ENCODE assay signal across 8 mouse cellular contexts in the genomic region with DNA sequence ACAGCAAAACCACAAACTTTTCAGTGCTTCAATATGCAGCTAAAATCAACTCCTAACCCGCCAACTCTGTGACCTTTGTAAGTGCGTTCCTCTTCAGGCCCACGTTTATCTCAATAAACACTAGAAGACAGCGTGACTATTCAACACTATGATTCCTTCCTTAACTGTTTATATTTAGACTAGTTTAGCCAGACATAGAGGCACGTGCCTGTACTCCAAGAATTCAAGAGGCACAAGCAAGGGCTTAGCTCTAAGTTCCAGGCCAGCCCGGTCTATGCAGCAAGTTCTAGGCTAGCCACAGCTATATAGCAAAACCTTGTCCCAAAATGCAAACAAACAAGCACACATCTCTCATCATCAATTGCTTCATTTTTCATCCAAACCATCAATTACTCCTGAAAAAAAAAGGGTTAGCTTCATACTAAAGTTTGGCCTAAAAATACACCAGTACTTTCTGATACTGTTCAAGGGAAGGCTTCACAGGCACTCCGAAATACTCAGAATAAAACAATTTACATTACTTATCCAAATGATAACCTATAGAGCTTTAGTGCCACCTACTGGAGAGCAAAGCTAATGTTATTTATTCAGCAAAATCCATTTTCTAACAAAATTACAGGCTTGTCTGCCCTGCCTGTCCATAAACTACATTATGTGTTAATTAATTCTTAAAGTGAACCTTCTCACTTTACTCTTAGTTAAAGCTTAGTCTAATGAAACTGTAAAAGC. TPM values are rescaled to one million over a fixed set of nuclear protein-coding genes. Genes with fewer than 3 reads are reported as not detected.
A peak's percentile ranks its signal among the peaks of the same experiment; 100 is the strongest.
DNase-seq lines count a peak whose midpoint lies in the region; ATAC-seq and TF ChIP-seq lines count a peak whose summit lies in the region.

No protein-coding gene starts in this region.

- H3K9ac ChIP-seq in midbrain, embryonic 11.5 days (ENCODE audit: low read length), result no peak overlapping the region
- no peak overlapping the region for H3K9ac ChIP-seq in hindbrain, embryonic 16.5 days (ENCODE audit: low read depth, low read length)
- H3K9ac ChIP-seq in intestine, embryonic 15.5 days, result no peak overlapping the region

- H3K4me3 ChIP-seq in gastrocnemius, adult 2 months, result no peak overlapping the region
- H3K4me3 ChIP-seq in midbrain, embryonic 11.5 days (ENCODE audit: low read depth, low read length), result no peak overlapping the region
- H3K4me3 ChIP-seq in midbrain, embryonic 10.5 days, result no peak overlapping the region
- H3K4me3 ChIP-seq in hindbrain, embryonic 16.5 days (ENCODE audit: low read length), result no peak overlapping the region
- H3K4me3 ChIP-seq in intestine, embryonic 15.5 days (replicated peaks), result no peak overlapping the region

- no peak overlapping the region for H3K4me2 ChIP-seq in midbrain, embryonic 11.5 days
- H3K4me2 ChIP-seq in hindbrain, embryonic 16.5 days (ENCODE audit: low read length), result no peak overlapping the region
- no peak overlapping the region for H3K4me2 ChIP-seq in intestine, embryonic 15.5 days (replicated peaks)

- no peak for ATAC-seq in midbrain, embryonic 11.5 days (ENCODE audit: low FRiP score)
- ATAC-seq in hindbrain, embryonic 16.5 days, result 0 out of 2 replicates have a peak, but pooled peaks have one; percentile 37
- ATAC-seq in intestine, embryonic 15.5 days, result no peak

- 93% methylated on average over 7 of the region's 7 CpGs for WGBS in midbrain, embryonic 11.5 days
- 93% methylated on average over 7 of the region's 7 CpGs for WGBS in midbrain, embryonic 10.5 days
- 82% methylated on average over 7 of the region's 7 CpGs for WGBS in hindbrain, embryonic 16.5 days
- 52% methylated on average over 7 of the region's 7 CpGs for WGBS in intestine, embryonic 15.5 days

- H3K27me3 ChIP-seq in midbrain, embryonic 11.5 days (ENCODE audit: control insufficient read depth, insufficient read depth, low read length), result no peaks in the 10 kb centered on the region
- no peaks in the 10 kb centered on the region for H3K27me3 ChIP-seq in midbrain, embryonic 10.5 days (ENCODE audit: low read depth, poor library complexity, severe bottlenecking)
- no peaks in the 10 kb centered on the region for H3K27me3 ChIP-seq in hindbrain, embryonic 16.5 days (replicated peaks; ENCODE audit: control insufficient read depth, insufficient read depth, low read length)
- H3K27me3 ChIP-seq in intestine, embryonic 15.5 days (replicated peaks), result no peaks in the 10 kb centered on the region

- DNase-seq in gastrocnemius, adult 2 months, result no peak
- no peak for DNase-seq in gastrocnemius, postnatal 10 days
- peak; percentile 88 for DNase-seq in midbrain, embryonic 11.5 days (ENCODE audit: low spot score, missing footprints)
- no peak for DNase-seq in midbrain, embryonic 10.5 days (ENCODE audit: low spot score)
- DNase-seq in telencephalon, adult 2 months (ENCODE audit: low read depth, low spot score), result peak; percentile 48
- DNase-seq in kidney, adult 11 months, result no peak

- no peak overlapping the region for H3K27ac ChIP-seq in gastrocnemius, adult 2 months
- H3K27ac ChIP-seq in midbrain, embryonic 11.5 days (ENCODE audit: low read depth, low read length), result no peak overlapping the region
- no peak overlapping the region for H3K27ac ChIP-seq in midbrain, embryonic 10.5 days (replicated peaks)
- no peak overlapping the region for H3K27ac ChIP-seq in hindbrain, embryonic 16.5 days (ENCODE audit: low read depth, low read length)
- H3K27ac ChIP-seq in intestine, embryonic 15.5 days, result no peak overlapping the region

- intact Hi-C loops in gastrocnemius, adult 2 months (cut with DNase I), result no loop called here

- H3K36me3 ChIP-seq in midbrain, embryonic 11.5 days (ENCODE audit: control insufficient read depth, insufficient read depth, low read length), result peaks cover 3% of the 10 kb centered on the region
- H3K36me3 ChIP-seq in midbrain, embryonic 10.5 days, result peaks cover 71% of the 10 kb centered on the region
- peaks cover 8% of the 10 kb centered on the region; the same call in 1 of the 2 replicates for H3K36me3 ChIP-seq in hindbrain, embryonic 16.5 days (ENCODE audit: control insufficient read depth, insufficient read depth, low read length)
- H3K36me3 ChIP-seq in intestine, embryonic 15.5 days, result peaks cover 5% of the 10 kb centered on the region; the same call in 1 of the 2 replicates

- H3K4me1 ChIP-seq in midbrain, embryonic 11.5 days (ENCODE audit: control insufficient read depth, insufficient read depth, low read length), result no peaks in the 10 kb centered on the region
- H3K4me1 ChIP-seq in midbrain, embryonic 10.5 days, result no peaks in the 10 kb centered on the region
- no peaks in the 10 kb centered on the region for H3K4me1 ChIP-seq in hindbrain, embryonic 16.5 days (ENCODE audit: control insufficient read depth, insufficient read depth, low read depth, low read length)
- no peaks in the 10 kb centered on the region for H3K4me1 ChIP-seq in intestine, embryonic 15.5 days (replicated peaks)

- TF ChIP-seq CTCF in gastrocnemius, adult 2 months (IDR thresholded peaks at IDR 0.05), result peak; percentile 70

- no peaks in the 10 kb centered on the region for H3K9me3 ChIP-seq in midbrain, embryonic 11.5 days (ENCODE audit: control insufficient read depth, low read length)
- H3K9me3 ChIP-seq in midbrain, embryonic 10.5 days (replicated peaks), result no peaks in the 10 kb centered on the region
- no peaks in the 10 kb centered on the region for H3K9me3 ChIP-seq in hindbrain, embryonic 16.5 days (ENCODE audit: control insufficient read depth, low read length)
- H3K9me3 ChIP-seq in intestine, embryonic 15.5 days, result no peaks in the 10 kb centered on the region

RNA-seq across cellular contexts. Expression of a gene that starts 18.3 kb away (rescaled TPM):
- total RNA-seq in gastrocnemius, adult 2 months (2021), result 10 to 100 TPM; 13.8 to 17.2 TPM
- 10 to 100 TPM; 20.0 to 23.5 TPM for total RNA-seq in gastrocnemius, postnatal 10 days (2021)
- 86.4 and 90.2 TPM in 2 replicates for polyA plus RNA-seq in midbrain, embryonic 11.5 days (2014; fragmentation: Nextera tagmentation; extraction: Ambion mirVana)
- 92.7 and 102 TPM in 2 replicates for polyA plus RNA-seq in midbrain, embryonic 10.5 days (2016; fragmentation: Nextera tagmentation; extraction: Ambion mirVana)
- polyA plus RNA-seq in hindbrain, embryonic 16.5 days (2015; fragmentation: Nextera tagmentation; extraction: Ambion mirVana), result 43.3 and 43.5 TPM in 2 replicates
- 44.2 and 47.6 TPM in 2 replicates for polyA plus RNA-seq in intestine, embryonic 15.5 days (2015; fragmentation: Nextera tagmentation; extraction: Ambion mirVana)

RNA-seq across cellular contexts. Expression of a gene that starts 28.4 kb away (rescaled TPM):
- total RNA-seq in gastrocnemius, adult 2 months (2021), result 1 to 10 TPM; 6.3 to 6.9 TPM
- 10 to 100 TPM in 1 of 2 experiments, 1 to 10 TPM in 1; 8.2 to 10.8 TPM for total RNA-seq in gastrocnemius, postnatal 10 days (2021)
- 44.3 and 45.2 TPM in 2 replicates for polyA plus RNA-seq in midbrain, embryonic 11.5 days (2014; fragmentation: Nextera tagmentation; extraction: Ambion mirVana)
- 45.4 and 45.9 TPM in 2 replicates for polyA plus RNA-seq in midbrain, embryonic 10.5 days (2016; fragmentation: Nextera tagmentation; extraction: Ambion mirVana)
- polyA plus RNA-seq in hindbrain, embryonic 16.5 days (2015; fragmentation: Nextera tagmentation; extraction: Ambion mirVana), result 38.7 and 39.3 TPM in 2 replicates
- polyA plus RNA-seq in intestine, embryonic 15.5 days (2015; fragmentation: Nextera tagmentation; extraction: Ambion mirVana), result 32.8 and 38.8 TPM in 2 replicates

Comparison
In these comparisons a context has a peak if more than half of its experiments do, and no peak if none do; other contexts are left out.
1. DNase-seq: peak in midbrain, embryonic 11.5 days (single experiment) and telencephalon, adult 2 months (single experiment); none in gastrocnemius, adult 2 months (single experiment), gastrocnemius, postnatal 10 days (single experiment), midbrain, embryonic 10.5 days (single experiment) and kidney, adult 11 months (single experiment).